Mouse (Mus musculus): ENCODE data around the gene Slc17a5. TPM values are rescaled to one million over a fixed set of nuclear protein-coding genes. Genes with fewer than 3 reads are reported as not detected.
A peak's percentile ranks its signal among the peaks of the same experiment; 100 is the strongest.

Gene Slc17a5
- polyA plus RNA-seq (2015; fragmentation: Nextera tagmentation; extraction: Ambion mirVana): 17.3 and 18.8 TPM in 2 replicates

GRCm38 (mm10) chr9:78587914-78588313, at the start of gene Slc17a5:
Gene Slc17a5, minus strand, starts transcription at chr9:78588041.
- H3K4me1 ChIP-seq: 0 out of 2 replicates have a peak, but pooled peaks cover 3% of the 10 kb centered on the region
- H3K4me3 ChIP-seq (replicated peaks): peak within 1 kb of the TSS; percentile 71
- under 1% methylated on average over 27 of the region's 27 CpGs for WGBS
- H3K27me3 ChIP-seq (replicated peaks): no peaks in the 10 kb centered on the region
- peak within 1 kb of the TSS; percentile 68 for H3K4me2 ChIP-seq
- ATAC-seq (ENCODE audit: insufficient read depth, low FRiP score, low read depth): peak; percentile 97
- H3K36me3 ChIP-seq: 0 out of 2 replicates have a peak, but pooled peaks cover 5% of the 10 kb centered on the region
- H3K9ac ChIP-seq: peak within 1 kb of the TSS; percentile 37; the same call in 1 of the 2 replicates
- H3K27ac ChIP-seq: peak within 1 kb of the TSS; percentile 61
- H3K9me3 ChIP-seq: no peaks in the 10 kb centered on the region

DNA sequence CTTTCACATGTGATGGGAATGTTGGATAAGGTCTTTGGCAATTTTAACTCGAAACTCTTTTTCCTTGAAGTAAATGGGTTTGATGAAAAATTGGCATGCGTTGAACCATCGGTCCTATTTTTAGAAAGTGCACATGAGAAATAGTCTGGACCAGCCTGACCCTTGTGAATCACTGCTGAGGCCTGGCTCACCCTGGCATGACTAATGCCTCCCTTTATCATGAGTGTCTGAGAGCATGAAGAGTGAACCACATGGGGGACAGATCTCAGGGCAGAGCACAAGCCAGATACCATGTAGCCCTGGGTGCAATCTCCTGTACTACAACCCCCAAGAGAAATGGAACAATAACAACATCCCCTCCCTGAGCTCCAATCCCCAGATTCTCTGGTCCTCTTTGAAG, 46.1 kb upstream of the Slc17a5 start:
- Histone ChIP-seq H3K27me3 (replicated peaks) (no peaks in the 10 kb centered on the region), H3K4me3 (replicated peaks) (no peak overlapping the region), H3K4me1 (no peaks in the 10 kb centered on the region), H3K36me3 (no peaks in the 10 kb centered on the region), H3K9me3 (no peaks in the 10 kb centered on the region), H3K9ac (no peak overlapping the region), H3K4me2 (no peak overlapping the region), H3K27ac (no peak overlapping the region)
- no peak for ATAC-seq (ENCODE audit: insufficient read depth, low FRiP score, low read depth)
- 87% methylated on average over 3 of the region's 3 CpGs for WGBS

GRCm38 (mm10) chr9:78631755-78632434, 44.1 kb upstream of the Slc17a5 start:
- no peak for ATAC-seq (ENCODE audit: insufficient read depth, low FRiP score, low read depth)
- Histone ChIP-seq H3K27ac (no peak overlapping the region), H3K36me3 (no peaks in the 10 kb centered on the region), H3K9me3 (no peaks in the 10 kb centered on the region), H3K4me1 (no peaks in the 10 kb centered on the region), H3K4me2 (no peak overlapping the region), H3K9ac (no peak overlapping the region), H3K4me3 (replicated peaks) (no peak overlapping the region), H3K27me3 (replicated peaks) (no peaks in the 10 kb centered on the region)
- 45% methylated on average over 6 of the region's 6 CpGs for WGBS

DNA sequence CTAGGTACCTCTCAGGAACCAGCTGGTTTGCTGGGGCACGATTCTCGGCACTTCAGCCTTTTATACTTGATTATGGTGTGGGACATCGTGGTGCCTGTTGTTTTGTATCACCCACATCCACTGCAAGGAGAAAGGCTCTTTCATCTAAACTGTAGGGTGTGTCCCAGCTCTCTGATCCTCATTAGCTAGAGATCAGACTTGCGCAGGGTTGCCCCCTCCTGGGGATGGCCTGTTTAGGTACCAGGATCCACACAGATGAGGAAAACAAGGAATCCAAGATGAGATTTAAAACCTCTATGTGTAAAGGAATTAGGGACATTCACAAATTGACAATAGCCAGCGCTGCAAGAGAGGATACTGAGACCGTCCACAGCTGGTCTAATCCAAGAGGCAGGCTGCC, 42.1 kb upstream of the Slc17a5 start:
- Histone ChIP-seq H3K9me3 (no peaks in the 10 kb centered on the region), H3K4me3 (replicated peaks) (no peak overlapping the region), H3K9ac (no peak overlapping the region), H3K27ac (no peak overlapping the region), H3K4me1 (no peaks in the 10 kb centered on the region), H3K4me2 (no peak overlapping the region), H3K27me3 (replicated peaks) (no peaks in the 10 kb centered on the region), H3K36me3 (no peaks in the 10 kb centered on the region)
- 62% methylated on average over 6 of the region's 6 CpGs for WGBS
- no peak for ATAC-seq (ENCODE audit: insufficient read depth, low FRiP score, low read depth)

GRCm38 (mm10) chr9:78623301-78623747, 35.5 kb upstream of the Slc17a5 start:
- no peaks in the 10 kb centered on the region for H3K9me3 ChIP-seq
- H3K27ac ChIP-seq: peak overlapping the region; percentile 49
- no peak overlapping the region for H3K4me2 ChIP-seq

GRCm38 (mm10) chr9:78619285-78619684, 31.4 kb upstream of the Slc17a5 start:
- Histone ChIP-seq H3K4me2 (no peak overlapping the region), H3K9ac (no peak overlapping the region), H3K36me3 (no peaks in the 10 kb centered on the region), H3K27me3 (replicated peaks) (no peaks in the 10 kb centered on the region), H3K4me3 (replicated peaks) (no peak overlapping the region), H3K4me1 (0 out of 2 replicates have a peak, but pooled peaks cover 2% of the 10 kb centered on the region), H3K9me3 (no peaks in the 10 kb centered on the region), H3K27ac (no peak overlapping the region)
- ATAC-seq (ENCODE audit: insufficient read depth, low FRiP score, low read depth): no peak
- WGBS: 71% methylated on average over 9 of the region's 9 CpGs

More at GRCm38 (mm10) chr9:78623301-78623747, 35.5 kb upstream of the Slc17a5 start:
- WGBS: 71% methylated on average over 10 of the region's 10 CpGs
- no peaks in the 10 kb centered on the region for H3K36me3 ChIP-seq
- no peak overlapping the region for H3K4me3 ChIP-seq (replicated peaks)
- no peaks in the 10 kb centered on the region for H3K4me1 ChIP-seq
- no peak overlapping the region for H3K9ac ChIP-seq
- ATAC-seq (ENCODE audit: insufficient read depth, low FRiP score, low read depth): peak; percentile 39; the same call in 1 of the 2 replicates
- no peaks in the 10 kb centered on the region for H3K27me3 ChIP-seq (replicated peaks)

GRCm38 (mm10) chr9:78615401-78616021, 27.7 kb upstream of the Slc17a5 start, which contains the start of gene Cd109:
Gene Cd109, plus strand, starts transcription at chr9:78615546.
- H3K4me2 ChIP-seq: peak within 1 kb of the TSS; percentile 83
- H3K4me1 ChIP-seq: 0 out of 2 replicates have a peak, but pooled peaks cover 2% of the 10 kb centered on the region
- H3K4me3 ChIP-seq (replicated peaks): peak within 1 kb of the TSS; percentile 57
- no peak within 1 kb of the TSS for H3K27ac ChIP-seq
- no peaks in the 10 kb centered on the region for H3K36me3 ChIP-seq
- no peaks in the 10 kb centered on the region for H3K27me3 ChIP-seq (replicated peaks)
- no peaks in the 10 kb centered on the region for H3K9me3 ChIP-seq
- WGBS: under 1% methylated on average over 43 of the region's 43 CpGs
- ATAC-seq (ENCODE audit: insufficient read depth, low FRiP score, low read depth): peak; percentile 72; the same call in 1 of the 2 replicates
- peak within 1 kb of the TSS; percentile 4; the same call in 1 of the 2 replicates for H3K9ac ChIP-seq

GRCm38 (mm10) chr9:78614201-78614600, 26.4 kb upstream of the Slc17a5 start:
- 0 out of 2 replicates have a peak, but pooled peaks cover 2% of the 10 kb centered on the region for H3K4me1 ChIP-seq
- no peaks in the 10 kb centered on the region for H3K27me3 ChIP-seq (replicated peaks)
- 53% methylated on average over 6 of the region's 6 CpGs for WGBS
- no peak overlapping the region for H3K9ac ChIP-seq
- ATAC-seq (ENCODE audit: insufficient read depth, low FRiP score, low read depth): no peak
- H3K9me3 ChIP-seq: no peaks in the 10 kb centered on the region
- no peak overlapping the region for H3K4me3 ChIP-seq (replicated peaks)
- H3K27ac ChIP-seq: no peak overlapping the region
- no peaks in the 10 kb centered on the region for H3K36me3 ChIP-seq
- no peak overlapping the region for H3K4me2 ChIP-seq

GRCm38 (mm10) chr9:78601046-78601730, 13.3 kb upstream of the Slc17a5 start:
- Histone ChIP-seq H3K9ac (no peak overlapping the region), H3K4me2 (no peak overlapping the region), H3K27ac (no peak overlapping the region), H3K4me3 (replicated peaks) (no peak overlapping the region), H3K9me3 (no peaks in the 10 kb centered on the region), H3K27me3 (replicated peaks) (no peaks in the 10 kb centered on the region), H3K36me3 (no peaks in the 10 kb centered on the region), H3K4me1 (no peaks in the 10 kb centered on the region)
- 48% methylated on average over 4 of the region's 4 CpGs for WGBS
- ATAC-seq (ENCODE audit: insufficient read depth, low FRiP score, low read depth): no peak

GRCm38 (mm10) chr9:78599927-78600326, 12.1 kb upstream of the Slc17a5 start:
- ATAC-seq (ENCODE audit: insufficient read depth, low FRiP score, low read depth): no peak
- Histone ChIP-seq H3K4me2 (no peak overlapping the region), H3K36me3 (no peaks in the 10 kb centered on the region), H3K9me3 (no peaks in the 10 kb centered on the region), H3K27ac (no peak overlapping the region), H3K4me1 (no peaks in the 10 kb centered on the region), H3K27me3 (replicated peaks) (no peaks in the 10 kb centered on the region), H3K9ac (no peak overlapping the region), H3K4me3 (replicated peaks) (no peak overlapping the region)
- 55% methylated on average over 5 of the region's 5 CpGs for WGBS

GRCm38 (mm10) chr9:78596834-78597233, 9.0 kb upstream of the Slc17a5 start:
- 4% methylated on average over 5 of the region's 5 CpGs for WGBS
- Histone ChIP-seq H3K4me2 (no peak overlapping the region), H3K9me3 (no peaks in the 10 kb centered on the region), H3K27ac (no peak overlapping the region), H3K9ac (no peak overlapping the region), H3K36me3 (no peaks in the 10 kb centered on the region), H3K27me3 (replicated peaks) (no peaks in the 10 kb centered on the region), H3K4me1 (no peaks in the 10 kb centered on the region), H3K4me3 (replicated peaks) (no peak overlapping the region)
- no peak for ATAC-seq (ENCODE audit: insufficient read depth, low FRiP score, low read depth)

Data from stomach, embryonic 15.5 days (tissue).